Mouse (Mus musculus) stomach, postnatal 0 days (tissue): ENCODE data around the gene Lsm7.

Source experiments
- CTCF ChIP-seq: IDR thresholded peaks from 2 replicates; pipeline ENCODE4 v1.5.1; 2016; ENCODE audit warnings: antibody characterized with exemption, low read depth, mild to moderate bottlenecking, moderate library complexity
- EP300 ChIP-seq: optimal IDR thresholded peaks from 2 replicates; pipeline ENCODE3; 2016; ENCODE audit warnings: antibody characterized with exemption

- no peak for TF ChIP-seq EP300
- TF ChIP-seq CTCF = no peak
Measured at GRCm38 (mm10) chr10:80835617-80836016, 19.4 kb downstream of the Lsm7 start.
